Mouse (Mus musculus): ENCODE data around the gene Snap25.

Snap25 gene

DNA sequence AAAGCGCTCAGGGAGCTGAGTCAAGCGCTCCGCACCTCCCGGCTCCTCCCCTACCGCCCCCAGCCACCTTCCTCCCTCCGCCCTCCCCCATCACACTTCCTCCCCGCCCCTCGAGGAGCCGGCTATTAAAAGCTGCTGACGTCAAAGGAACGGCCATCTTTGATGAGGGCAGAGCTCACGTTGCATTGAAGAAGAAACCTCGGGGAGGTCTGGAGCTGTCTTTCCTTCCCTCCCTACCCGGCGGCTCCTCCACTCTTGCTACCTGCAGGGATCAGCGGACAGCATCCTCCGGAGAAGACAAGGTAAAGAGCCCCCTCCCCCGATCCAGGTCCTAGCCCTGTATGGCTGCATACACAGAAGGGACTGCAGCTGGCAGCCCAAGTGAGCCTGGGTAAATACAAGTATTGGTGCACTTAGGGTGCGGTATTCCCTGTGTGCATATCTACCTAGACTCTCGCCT is at the start of gene Snap25:
Gene Snap25, plus strand, starts transcription at position 155 of the 460 bp plus-strand sequence.
- no peak for DNase-seq (ENCODE audit: low spot score in 2 of 2)

DNA sequence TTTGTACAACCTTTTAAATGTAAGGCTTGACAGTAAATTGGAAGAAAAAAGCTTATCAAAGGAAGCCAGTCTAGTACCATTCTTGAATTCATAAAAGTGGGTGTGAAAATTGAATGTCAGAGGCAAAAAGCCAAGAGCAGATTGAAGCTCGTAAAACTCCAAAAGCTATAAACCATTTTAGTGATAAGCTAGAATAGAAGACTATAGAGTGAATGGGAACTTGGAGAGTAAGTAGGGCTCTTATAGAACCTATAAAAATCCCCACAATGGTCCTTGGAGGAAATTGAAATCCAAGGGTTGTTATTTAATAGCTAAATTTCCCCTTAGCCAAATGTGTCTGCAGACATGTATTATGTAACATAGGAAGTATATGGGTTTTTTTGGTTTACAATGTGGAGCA is 46.3 kb upstream of the Snap25 start:
- DNase-seq (ENCODE audit: low spot score in 2 of 2): no peak

DNA sequence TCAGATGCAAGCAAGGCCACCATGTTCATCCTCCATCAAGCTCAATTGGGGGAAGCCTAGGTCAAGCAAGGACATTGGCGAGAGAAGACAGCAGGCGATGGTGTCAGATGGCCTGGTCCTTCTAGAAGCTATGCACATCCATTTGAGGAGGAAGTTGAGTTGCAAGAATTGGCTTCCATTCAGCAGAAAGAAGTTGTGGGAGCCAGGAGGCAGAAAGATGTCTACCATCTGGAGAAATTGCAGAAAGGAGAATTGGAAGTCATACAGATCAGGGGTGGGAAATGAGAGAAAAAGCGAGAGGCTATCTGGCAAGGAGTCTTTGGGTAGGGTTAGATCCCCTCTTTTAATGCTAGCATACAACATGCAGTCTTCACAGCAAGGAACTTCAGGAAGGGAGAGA is 44.1 kb upstream of the Snap25 start:
- no peak for DNase-seq (ENCODE audit: low spot score in 2 of 2)

DNA sequence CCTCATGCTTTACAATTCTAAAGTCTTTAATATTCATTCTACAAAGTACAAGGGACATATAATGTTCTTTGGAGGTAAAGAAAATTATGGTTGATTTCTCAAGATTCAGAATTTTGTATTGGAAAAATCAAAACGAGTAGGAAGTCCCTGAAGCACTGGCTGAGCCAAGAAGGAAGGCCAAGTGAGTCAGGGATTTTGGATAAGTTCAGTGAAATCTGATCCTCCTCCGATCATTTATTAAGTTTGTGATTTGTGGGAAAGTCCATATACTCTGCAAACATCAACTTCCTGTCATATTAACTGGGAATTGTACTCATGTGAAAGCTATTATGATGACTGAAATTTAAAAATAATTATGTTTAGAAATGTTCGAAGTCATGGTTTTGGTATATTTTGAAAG is 43.6 kb upstream of the Snap25 start:
- DNase-seq (ENCODE audit: low spot score in 2 of 2): no peak

DNA sequence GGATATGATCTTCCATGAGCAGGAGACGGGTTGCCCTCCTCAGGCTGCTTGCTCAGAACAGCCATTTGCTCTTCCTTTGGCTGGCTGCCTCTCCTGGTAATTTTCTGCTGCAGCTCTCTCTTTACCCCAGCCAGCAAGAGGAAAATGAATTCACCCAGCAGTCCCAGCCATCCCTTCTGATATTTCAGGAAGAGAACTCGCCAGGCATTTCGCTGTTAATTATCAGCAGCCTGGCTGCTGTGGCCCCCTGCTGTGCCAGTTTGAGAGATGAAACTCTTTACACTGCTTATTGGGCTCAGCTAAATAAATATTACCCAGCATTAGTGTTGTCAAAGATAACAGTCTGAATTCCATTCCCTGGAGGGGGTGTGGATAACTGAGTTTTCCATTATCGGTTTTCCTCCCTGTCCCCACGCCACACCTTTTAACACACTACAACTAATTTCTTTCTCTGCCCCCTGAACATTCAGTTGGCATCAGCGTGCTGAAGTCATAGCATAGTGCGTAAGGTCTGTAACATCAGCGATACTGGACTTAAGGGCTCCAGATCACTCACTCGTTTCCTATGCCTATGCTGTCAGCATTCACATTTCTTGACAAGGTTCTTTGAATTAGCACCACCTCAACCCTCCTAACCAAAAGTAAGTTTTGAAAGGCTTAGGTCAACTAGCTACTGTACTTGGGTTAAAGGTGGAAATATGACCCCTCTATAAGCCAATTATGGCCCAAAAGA is 42.5 kb upstream of the Snap25 start:
- DNase-seq (ENCODE audit: low spot score in 2 of 2): no peak

DNA sequence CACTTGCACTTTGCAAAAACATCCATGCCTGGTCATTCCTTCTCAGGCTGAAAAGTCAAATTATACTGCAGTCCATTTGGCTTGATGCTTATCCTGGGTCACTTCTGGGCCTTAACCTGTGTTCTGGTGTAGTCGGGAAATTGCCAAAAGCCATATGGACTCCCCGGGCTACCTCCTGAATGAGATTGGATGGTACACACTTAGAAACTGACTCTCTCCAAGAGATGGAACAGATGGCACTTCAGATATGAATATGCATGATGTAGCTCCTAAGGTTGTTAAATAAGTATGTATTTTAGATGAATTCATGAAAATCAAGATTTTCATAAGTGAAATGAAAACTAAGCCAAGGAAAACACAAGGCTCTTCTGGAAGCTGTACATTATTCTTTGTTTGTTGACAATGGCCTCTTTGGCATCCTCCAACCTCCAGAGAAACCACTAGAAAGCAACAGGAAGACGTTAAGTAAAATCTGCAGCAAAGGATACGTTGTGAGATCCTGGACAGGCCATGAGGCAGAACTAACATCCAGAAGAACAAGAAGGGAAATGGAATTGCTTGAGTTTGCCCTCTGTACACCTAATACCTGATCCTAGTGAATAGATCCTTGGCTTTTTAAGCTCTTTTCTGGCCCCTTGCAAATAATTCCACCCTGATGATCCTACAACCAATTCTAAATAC is 39.0 kb upstream of the Snap25 start:
- no peak for DNase-seq (ENCODE audit: low spot score in 2 of 2)

DNA sequence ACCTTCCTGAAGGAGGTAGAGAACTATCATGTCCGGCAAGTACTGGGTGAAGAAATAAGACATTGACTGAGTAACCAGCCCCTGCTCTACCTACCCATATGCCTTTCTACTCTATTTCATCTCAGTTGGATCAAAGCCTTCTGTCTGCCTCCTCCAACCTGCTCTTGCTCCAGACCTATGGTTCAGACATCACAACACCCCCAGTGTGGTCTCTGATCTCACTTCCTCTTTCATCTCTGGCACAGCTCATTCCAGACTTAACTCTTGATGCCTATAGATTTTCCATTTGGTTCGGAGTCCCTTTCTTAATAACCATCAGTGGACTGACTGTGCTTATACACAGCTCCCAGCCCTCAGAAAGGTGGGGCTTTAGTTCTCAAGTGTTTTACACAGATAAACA is 37.1 kb upstream of the Snap25 start:
- DNase-seq (ENCODE audit: low spot score in 2 of 2): no peak

DNA sequence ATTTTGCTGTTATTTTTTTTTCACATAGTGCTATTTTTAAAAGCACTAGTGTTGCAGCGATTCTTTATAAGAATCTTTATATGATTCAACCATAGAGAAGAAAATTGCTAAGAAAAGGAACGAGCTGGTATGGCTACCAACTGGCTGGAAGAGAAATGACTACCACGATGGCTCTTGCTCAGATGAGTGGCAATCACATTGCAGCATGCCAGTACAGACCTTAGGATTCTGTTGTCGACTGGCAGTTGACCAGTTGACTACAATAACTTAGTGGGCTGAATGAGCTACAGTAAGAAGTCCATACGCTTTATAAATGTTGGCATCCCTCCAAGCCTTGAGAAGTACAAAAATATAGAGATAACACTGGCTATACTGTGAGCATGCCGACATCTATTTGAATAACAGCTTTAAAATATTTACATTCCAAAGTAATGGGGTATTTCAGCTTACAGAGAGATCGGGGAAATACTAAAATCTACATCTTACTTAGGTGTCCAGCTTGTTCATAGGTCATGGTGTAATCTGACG is 36.3 kb upstream of the Snap25 start:
- DNase-seq (ENCODE audit: low spot score in 2 of 2): no peak

DNA sequence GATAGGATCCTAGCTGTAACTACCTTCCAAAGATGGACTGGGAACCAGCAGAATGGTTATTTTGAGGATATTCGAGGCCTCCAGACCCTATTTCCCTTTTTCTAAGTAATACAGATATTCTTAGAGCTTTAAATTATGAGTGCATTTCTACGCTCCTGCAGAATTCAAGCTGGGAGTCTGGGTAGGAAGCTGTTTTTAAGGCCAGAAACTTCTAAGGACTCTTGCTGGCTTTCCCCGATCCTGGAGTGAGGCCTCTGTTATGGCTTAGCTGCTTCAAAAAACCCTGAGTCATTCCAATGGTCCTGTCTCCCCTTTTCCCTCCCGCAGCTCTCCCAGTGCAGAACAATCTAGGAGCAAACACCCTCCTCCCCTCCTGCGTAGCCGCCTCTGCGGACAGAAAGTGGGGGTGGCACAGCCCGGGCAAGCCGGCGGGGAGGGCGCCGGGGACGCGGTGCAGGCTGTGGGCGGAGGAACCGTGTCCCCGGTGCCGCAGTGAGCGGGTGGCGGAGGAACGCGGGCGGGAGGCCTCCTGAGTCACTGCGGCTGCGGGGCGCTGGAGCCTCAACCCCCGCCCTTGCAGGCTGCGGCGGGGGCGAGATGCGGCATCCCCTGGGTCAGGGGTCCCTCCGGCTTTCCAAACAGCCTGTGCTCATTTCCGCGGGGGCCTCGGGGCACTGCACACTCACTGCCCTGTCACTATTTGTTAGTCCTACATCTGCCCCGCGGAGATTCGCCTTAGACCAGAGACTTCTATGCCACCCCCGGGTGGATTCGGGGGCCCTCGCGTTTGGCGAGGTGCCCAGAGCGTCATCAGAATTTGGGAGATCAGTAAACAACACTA is 34.7 kb upstream of the Snap25 start:
- DNase-seq (ENCODE audit: low spot score in 2 of 2): peak; percentile 72 to 74

DNA sequence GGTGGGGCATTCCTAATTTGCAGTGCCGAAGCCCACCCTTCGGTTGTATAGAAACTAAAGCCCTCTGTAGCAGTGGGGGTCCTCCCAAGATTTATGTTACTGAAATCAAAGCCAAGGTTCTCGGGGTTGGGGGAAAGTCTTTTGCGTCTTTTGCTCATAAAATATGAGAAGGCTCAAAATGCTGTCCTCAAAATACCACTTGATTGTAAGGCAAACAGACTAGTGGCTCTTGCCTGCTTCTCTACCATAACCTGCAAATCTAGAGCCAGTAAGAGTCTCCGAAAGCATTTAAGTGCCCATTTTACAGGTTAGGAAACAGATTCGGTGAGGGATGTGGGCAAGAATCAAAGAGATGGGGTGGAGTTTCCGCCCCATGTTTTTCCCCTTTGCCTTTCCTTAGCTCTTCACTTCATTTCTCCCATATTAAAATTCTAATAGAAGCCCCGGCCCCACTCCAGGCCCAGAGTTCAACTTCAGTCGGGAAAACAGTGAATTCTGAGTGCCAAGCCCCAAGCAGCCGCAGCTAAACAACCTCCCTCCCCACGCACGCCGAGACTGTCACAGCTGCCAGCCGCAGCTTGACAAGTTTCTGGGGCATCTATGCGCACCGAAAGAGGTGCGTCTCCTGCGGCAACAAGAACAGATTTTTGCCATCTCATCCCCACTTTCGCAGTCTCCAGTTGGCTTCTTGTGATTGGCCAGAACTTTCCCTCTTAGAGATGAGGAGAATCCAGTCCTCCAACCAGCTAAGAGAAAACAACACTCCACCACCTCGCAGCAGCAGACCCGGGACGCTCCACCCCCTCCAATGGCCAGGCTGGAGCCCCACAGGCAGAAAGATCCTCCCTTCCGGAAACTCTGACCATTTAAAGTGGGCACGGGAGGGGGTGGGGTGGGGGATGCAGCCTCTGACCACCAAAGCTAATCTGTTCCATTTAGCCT is 33.7 kb upstream of the Snap25 start:
- DNase-seq (ENCODE audit: low spot score in 2 of 2): peak; percentile 76 to 79

DNA sequence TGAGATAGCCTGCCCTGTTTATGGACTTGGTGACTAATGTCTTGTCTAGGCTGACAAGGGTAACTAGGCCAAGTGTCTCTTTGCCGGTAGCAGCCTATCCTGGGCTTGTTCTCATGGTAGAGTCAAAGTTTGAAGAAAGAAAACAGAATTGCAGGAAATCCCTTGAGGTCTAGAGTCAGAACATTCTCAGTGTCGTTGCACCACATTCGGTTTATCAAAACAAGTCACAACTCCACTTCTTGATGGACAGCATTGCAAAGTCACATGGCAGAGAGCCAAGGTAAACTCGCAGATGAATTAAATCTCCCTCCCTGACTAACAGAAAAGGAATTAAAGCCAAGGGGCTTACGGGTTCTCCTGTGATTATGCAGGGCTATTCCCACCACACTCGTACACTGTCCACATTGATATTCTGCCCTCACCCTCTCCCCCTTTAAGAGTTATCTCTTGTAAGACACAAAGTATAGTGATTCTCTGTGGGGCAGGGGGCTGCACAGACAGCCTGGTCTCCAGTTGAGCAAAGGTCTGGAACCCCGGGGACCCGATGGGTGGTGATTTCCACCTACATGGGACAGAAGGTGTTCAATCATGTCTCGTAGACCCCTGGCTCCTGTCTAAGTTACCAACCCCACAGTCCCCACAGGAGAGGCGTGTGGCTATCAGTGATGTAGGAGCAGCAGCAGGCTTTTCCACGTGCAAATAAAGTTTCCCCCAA is 30.9 kb upstream of the Snap25 start:
- peak in 1 of 2 experiments; percentile 17 for DNase-seq (ENCODE audit: low spot score in 2 of 2)

DNA sequence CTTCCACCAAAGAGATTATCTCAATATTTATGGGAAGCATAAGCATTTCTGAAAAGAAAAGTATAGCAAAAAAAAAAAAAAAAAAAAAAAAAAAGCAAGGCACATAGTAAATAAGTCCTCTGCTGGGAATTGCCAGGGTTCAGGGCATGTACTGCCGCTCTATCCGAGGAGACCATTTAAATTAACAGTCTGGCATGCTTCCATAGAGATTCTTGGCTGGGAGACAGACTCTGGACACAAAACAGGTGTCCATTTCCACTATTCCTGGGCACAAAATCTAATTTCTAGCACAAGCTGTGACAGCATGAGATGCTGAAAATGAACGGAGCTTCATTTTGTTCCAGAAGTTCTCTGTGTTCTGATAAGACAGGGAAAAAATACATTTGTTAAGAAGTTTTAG is 27.1 kb upstream of the Snap25 start:
- DNase-seq (ENCODE audit: low spot score in 2 of 2): peak in 1 of 2 experiments; percentile 27

DNA sequence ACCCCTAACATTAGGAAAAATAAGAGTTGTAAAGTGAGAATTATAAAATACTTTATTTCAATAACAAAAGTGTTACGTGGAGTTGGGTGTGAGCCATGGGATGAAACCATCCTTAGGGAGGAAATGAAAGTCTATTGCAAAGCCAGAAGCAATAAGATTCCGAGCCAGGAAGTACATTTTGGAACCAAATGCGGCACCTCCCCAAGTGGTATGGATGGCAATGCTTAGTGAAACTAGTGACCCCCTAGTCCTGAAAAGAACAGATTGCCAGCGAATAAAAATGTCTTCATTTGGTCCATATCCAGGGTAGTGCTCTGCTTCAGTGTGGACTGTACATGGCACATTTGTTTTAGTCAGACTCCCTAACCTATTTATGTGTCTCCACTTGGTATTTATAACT is 25.9 kb upstream of the Snap25 start:
- DNase-seq (ENCODE audit: low spot score in 2 of 2): no peak

DNA sequence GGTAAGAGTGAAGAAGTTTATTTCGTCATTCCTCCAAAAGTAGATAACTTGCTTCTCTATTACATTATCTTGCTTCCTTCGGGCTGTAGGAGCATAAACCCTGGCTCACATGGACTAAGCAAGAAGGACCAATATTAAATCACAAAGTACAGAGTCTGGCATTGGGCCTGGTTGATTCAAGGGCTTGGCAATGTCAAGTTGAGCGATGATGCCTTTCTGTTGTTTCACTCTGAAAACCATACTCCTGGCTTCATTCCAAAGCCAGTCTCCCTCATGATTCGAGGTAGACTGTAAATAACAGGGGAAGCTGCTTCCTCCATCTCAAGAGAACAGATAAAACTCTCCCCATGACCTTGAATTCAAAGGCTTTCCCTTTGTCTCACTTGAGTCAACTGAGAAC is 23.8 kb upstream of the Snap25 start:
- no peak for DNase-seq (ENCODE audit: low spot score in 2 of 2)

DNA sequence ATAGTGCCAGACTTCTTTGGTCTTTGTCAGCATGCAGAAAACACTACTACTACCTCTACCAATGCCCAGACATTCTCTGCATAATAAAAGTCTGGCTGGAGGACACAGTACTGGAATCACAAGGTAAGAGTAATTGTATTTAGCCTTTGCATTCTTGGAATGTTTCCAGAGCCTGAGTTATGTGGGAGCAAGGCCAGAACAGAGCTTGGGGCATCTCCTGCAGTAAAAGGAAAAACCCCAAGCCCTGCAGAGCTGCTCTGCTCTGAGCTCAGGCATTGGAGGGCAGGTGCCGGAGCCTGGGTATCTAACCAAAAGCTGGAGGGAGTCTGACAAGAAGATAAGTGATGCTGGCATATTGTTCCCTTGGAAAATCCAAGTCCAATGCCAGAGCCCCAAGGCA is 21.6 kb upstream of the Snap25 start:
- no peak for DNase-seq (ENCODE audit: low spot score in 2 of 2)

DNA sequence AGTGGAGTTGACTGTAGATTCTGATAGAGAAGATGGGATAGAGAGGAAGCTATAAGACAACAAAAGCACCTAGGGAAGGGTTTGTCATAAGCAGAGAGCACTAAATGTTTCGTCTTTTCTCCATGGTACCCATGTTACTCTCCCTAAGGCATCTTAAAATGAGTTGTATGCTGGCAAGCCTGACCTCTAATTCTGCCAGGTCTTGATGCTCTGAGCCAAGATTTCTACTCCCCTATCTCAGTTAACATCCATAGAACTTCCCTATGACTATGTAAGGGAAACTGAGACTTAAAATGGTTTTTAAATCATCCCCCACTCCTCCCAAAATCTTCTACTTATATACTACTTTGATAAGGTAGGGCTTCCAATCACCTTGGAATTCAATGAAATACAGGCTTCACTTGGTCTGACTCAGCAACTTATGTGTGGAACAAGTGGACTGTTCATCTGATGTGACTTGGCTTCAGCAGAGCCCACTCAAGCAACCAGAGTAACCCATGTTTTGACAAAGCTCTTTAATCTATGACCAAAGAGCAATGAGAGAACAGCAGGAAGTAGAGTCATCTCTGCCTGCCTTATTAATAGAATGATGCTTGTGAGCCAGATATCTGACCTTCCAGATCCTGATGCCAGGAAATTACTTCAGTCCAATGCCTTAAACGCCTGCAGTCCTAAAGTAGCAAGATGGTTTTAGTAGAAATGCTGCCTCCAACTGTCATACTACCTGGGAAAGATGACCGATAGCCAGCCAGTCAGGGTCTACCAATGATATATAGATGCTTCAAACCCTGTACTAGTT is 13.6 kb upstream of the Snap25 start:
- DNase-seq (ENCODE audit: low spot score in 2 of 2): no peak

DNA sequence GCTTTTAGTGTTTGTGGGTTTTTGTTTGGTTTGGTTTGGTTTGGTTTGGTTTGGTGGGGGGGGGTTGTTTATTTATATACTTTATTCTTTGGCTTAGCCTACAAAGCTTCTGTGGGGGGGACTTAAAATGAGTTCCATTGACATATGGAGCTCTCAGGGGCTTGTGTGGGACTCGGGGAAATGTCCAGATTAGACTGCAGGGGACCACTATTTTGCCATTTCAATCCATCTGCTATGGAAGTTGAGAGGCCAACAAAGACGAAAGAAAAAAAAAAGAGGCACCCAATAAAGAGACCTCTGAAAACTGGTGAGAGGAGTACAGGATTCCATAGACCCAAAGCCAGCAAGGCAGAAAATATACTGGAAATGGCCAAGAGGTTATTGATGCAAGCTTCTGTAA is 9.9 kb upstream of the Snap25 start:
- DNase-seq (ENCODE audit: low spot score in 2 of 2): no peak

DNA sequence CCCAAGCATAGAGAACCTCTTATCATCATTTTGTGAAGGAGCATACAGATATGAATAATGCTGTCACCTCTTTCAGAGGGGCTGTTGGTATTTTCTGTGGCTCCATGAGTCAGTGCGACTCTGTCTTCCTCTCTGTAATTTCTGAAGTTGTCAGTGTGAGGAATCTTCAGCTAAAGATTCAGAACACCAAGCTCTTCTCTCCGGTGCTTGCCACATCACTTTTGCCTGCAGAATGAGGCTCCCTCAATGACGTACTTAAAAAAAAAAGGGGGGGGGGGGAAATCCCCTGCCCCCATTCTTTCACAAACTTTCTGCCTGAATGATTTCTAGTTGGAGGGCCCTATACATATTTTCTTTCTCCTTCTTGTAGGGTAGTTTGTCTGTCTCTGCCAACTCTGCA is 2.1 kb upstream of the Snap25 start:
- no peak for DNase-seq (ENCODE audit: low spot score in 2 of 2)

DNA sequence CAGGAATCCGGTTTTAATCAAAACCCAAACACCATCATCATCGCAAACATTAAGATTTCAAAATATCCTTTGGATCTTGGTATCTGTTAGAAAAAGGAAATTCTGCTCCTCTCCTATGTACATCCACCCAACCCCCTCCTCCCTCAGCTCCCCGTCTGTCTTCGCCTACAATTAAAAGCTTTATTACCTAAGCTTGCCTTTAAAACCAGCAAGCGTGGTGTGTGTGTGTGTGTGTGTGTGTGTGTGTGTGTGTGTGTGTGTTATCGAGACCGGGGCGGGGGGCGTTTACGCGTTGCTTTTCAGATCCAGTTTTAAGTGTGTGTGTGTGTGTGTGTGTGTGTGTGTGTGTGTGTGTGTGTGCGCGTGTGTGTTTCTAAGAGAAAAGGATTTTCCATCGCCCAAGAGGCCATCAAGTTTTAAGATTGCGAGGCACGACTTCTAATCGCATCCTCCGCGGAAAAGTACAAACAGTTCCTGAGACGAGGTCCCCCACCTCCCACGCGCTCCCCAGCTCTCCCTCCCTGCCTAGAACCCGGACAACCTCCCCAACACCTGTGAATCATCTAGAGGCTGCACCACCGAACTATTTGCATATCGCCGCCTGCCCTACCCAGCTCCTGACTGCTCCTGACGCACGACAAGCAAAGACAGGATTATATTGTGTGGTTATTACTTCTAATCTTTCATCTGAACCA is 1.4 kb upstream of the Snap25 start:
- DNase-seq (ENCODE audit: low spot score in 2 of 2): no peak

Data from urinary bladder, postnatal 4 days (tissue).